Mouse (Mus musculus) T-helper 17 cell (primary cell): ENCODE measurements around the gene Ntsr1.

Experiments used
- in situ Hi-C, 2 experiments: fragments of 300-600 bp; cut with MboI, MseI; formaldehyde crosslinking; loops; 1 replicate in 1 of 2; 2 replicates in 1 of 2; pipeline ENCODE4 v1.15.1; 2025; ENCODE audit warnings: high pct_unique_total_duplicates in 2 of 2

Ntsr1 gene

GRCm38 (mm10) chr2:180506281-180506680, 6.5 kb downstream of the Ntsr1 start:
- in situ Hi-C loops = no loop called here

DNA sequence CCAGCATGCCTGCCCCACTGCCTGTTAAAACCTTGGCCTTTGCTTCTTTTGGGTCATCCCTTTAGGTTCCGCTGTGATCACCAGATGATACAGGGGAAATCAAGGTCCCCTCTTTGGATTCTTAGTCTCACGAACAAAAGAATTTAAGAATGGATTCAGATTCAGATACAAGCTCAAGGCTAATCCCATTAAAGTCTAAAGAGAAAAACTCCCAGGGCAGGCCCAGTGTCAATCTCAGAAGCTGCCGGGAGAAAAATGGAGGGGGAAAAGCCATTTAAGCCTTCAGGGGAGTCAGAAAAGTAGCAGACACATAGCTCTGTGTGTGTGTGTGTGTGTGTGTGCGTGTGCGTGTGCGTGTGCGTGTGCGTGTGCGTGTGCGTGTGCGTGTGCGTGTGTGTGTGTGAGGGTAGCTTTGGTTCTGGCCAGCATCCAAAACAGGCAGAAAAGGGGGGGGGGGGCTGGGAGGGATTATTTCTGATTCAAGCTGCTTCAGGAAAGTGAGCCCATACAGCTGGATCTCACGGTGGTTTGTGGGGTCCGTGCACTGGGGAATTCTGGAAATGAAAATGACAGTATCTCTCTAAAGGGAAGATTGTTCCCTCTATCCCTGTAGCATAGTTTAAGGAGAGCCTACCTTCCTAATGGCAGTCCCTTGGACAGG, 8.8 kb downstream of the Ntsr1 start:
- in situ Hi-C loops = no loop called here

DNA sequence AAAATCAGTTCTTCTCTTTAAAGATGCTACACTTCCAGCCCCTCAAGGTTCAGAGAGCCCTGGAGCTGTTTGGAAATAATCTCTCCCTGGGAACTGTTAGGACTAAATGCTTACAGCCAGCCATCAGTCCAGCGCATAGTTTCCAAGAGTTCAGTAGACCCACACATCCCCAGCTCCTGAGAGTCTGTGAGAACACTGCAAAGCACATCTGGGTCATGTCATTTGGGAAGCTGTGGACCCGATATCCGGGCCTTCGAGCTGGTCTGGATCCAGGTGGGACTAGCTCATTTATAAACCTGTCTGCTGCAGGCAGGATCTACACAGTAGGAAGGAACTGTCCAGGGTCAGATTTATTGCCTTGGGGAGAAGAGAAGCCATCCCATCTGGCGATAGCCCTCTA, 11.1 kb downstream of the Ntsr1 start:
- in situ Hi-C loops = no loop called here

DNA sequence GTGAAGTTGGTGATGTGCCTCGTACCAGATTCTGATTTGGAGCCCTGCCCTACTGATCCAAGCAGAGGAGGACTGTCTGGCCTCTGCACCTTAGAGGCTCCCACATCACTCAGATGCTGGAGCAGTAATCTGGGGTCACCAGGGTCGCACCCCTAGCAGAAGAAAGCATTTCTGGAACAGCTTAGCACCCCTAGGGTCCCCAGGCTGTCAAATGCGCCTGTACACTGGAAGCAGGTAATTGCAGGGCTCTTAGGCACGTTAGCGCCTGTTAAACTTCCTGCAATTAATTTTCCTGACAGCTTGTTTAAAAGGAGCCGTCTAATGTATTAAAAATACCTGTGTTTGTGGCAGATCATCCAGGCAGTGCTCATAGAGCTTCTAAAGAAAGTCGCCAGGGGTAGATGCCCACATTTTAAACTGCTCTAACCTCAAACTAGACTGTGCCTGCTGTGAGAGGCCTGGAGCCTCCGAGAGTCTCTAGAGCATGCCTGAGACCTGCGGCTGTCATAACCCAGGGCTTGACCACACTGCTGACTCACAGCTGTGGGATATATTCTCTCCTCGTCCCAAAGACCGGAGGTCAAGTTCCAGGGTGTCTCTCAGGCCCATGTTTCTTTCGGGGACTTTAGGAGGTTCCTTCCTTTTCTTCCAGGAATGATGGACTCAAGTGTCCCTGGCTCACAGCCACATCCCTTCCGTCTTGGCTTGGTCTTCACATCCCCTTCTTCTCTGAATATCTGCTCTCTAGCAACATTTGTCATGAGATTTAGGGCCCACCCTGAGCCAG, 12.3 kb downstream of the Ntsr1 start:
- in situ Hi-C loops = no loop called here

DNA sequence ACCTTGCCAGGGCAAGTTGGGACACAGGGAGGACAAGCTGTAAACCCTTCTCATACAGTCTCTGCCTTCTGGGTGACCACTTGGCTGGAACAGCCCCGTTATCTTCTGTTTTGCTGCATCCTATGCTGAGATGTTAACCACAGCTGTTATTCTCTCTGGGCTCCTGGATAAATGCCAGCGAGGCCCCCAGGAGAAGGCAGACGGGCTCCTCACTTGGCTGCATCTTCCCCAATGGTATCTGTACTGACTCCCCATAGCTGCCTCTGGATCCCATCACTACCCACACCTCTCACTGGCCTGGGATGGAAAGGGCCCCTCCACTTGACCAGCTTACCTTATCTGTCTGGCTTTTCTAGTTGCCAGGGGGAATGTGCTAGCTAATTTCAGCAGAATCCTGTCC, 13.2 kb downstream of the Ntsr1 start:
- in situ Hi-C loops = no loop called here

DNA sequence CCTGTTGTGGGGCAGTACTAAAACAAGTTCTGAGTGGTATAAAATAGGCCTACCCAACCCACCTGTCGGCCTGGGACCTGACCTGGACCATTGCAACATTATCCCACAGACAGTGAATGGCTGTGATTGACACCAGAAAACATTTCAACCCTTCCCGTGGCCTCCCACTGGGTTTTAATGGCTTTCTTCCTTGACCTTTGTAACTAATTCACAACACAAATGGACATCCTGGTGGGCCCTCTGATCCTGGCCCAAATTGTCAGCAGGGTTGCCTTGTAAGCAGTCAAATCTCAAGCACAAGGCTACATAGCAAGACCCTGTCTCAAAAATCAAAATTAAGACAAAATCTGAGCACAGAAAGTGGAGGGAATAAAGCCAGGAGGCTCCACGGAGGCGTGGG, 14.1 kb downstream of the Ntsr1 start:
- in situ Hi-C loops = no loop called here

- in situ Hi-C loops = no loop called here
These were observed 21.9 kb downstream of the Ntsr1 start for GRCm38 (mm10) chr2:180521437-180522221.

- in situ Hi-C loops = no loop called here
These were observed 23.0 kb downstream of the Ntsr1 start for GRCm38 (mm10) chr2:180522825-180523224.

GRCm38 (mm10) chr2:180527447-180527846, 27.7 kb downstream of the Ntsr1 start:
- in situ Hi-C loops = loop anchor here in 1 of 2 experiments (25.0 kb wide), 1 partner anchor 1815 kb away; no protein-coding TSS in a partner anchor

GRCm38 (mm10) chr2:180527883-180528282, 28.1 kb downstream of the Ntsr1 start:
- in situ Hi-C loops = loop anchor here in 1 of 2 experiments (25.0 kb wide), 1 partner anchor 1816 kb away; no protein-coding TSS in a partner anchor

GRCm38 (mm10) chr2:180530130-180530529, 30.4 kb downstream of the Ntsr1 start:
- in situ Hi-C loops = loop anchor here in 1 of 2 experiments (10.0 to 25.0 kb wide), 2 partner anchors 905 to 1818 kb away; no protein-coding TSS in a partner anchor

GRCm38 (mm10) chr2:180530584-180530983, 30.8 kb downstream of the Ntsr1 start:
- in situ Hi-C loops = loop anchor here in 1 of 2 experiments (10.0 to 25.0 kb wide), 2 partner anchors 904 to 1818 kb away; no protein-coding TSS in a partner anchor

- in situ Hi-C loops = loop anchor here in 1 of 2 experiments (10.0 to 25.0 kb wide), 2 partner anchors 903 to 1820 kb away; no protein-coding TSS in a partner anchor
These were observed 32.1 kb downstream of the Ntsr1 start for GRCm38 (mm10) chr2:180531671-180532385.

- in situ Hi-C loops = loop anchor here in 1 of 2 experiments (10.0 to 25.0 kb wide), 2 partner anchors 902 to 1820 kb away; no protein-coding TSS in a partner anchor
These were observed 32.7 kb downstream of the Ntsr1 start for GRCm38 (mm10) chr2:180532386-180532995.

DNA sequence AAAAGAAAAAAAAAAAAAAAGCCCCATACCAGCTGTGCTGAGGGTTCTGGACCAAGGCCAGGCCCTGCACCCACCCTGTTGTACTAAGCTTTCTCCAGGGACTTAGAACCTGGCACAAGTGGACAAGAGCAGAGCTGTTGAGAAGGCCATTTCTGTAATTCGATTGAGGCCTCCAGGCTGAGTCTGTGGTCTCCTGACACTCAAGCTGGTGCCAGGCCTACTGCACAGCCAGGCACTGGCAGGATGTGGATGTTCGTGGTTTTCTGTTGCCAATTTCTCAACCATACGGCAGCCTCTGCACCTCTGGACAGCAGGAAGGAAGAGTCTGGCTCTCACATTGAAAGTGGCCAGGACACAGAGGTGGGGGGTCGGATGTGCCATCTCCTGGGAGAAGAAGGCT, 33.5 kb downstream of the Ntsr1 start:
- in situ Hi-C loops = loop anchor here in 1 of 2 experiments (10.0 to 25.0 kb wide), 2 partner anchors 902 to 1821 kb away; no protein-coding TSS in a partner anchor

GRCm38 (mm10) chr2:180543675-180544074, 43.9 kb downstream of the Ntsr1 start:
- in situ Hi-C loops = loop anchor here in 1 of 2 experiments (25.0 kb wide), 1 partner anchor 1831 kb away; no protein-coding TSS in a partner anchor

DNA sequence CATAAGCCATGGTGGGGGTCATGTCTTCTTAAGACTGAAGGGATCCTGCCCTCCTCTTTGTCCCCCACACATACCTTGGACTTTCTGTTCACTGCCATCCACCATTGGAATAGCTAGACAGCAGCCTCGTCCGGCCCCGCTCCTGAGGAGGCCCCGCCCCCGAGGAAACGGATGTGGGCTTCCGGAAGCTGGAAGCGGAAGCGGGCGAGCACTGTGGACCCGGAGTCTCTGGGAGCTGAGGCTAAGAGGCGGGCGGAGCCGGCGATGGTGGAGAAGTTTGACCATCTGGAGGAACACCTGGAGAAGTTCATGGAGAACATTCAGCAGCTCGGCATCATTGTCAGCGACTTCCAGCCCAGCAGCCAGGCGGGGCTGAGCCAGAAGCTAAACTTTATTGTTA, 45.3 kb downstream of the Ntsr1 start:
- in situ Hi-C loops = loop anchor here in 1 of 2 experiments (25.0 kb wide), 1 partner anchor 1833 kb away; no protein-coding TSS in a partner anchor

DNA sequence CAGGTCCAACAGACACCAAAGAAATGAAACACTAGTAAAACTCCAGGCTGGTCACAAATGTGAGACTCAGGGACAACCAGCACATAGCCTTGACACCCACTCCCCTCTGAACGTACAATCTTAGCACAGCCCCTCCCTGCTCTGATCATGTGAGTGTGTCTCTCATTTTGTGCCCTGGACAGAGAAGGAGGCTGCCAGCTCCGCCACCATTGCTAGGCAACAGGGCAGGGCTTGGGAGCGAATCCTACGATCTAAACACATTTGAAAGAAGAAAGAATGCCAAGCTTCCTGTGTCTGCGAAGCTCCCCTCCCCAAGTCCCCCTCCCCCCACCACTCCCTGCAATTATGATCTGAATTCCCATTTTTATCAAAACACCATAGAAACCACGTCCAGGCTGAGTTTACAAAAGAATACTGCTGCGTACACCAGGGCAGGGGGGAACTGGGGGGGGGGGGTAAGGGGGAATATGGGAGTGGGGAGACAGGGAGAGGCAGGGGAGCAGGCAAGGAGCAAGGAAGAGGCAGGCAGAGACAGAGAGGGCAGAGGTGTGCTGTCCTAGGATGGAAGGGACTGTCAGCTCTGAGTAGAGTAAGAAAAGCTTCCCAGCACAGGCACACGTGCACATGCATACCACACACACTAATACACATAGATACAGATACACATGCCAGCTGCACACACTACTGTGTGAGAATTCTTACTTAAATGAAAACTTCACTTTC, 47.8 kb downstream of the Ntsr1 start:
- in situ Hi-C loops = loop anchor here in 1 of 2 experiments (25.0 kb wide), 1 partner anchor 1835 kb away; no protein-coding TSS in a partner anchor

DNA sequence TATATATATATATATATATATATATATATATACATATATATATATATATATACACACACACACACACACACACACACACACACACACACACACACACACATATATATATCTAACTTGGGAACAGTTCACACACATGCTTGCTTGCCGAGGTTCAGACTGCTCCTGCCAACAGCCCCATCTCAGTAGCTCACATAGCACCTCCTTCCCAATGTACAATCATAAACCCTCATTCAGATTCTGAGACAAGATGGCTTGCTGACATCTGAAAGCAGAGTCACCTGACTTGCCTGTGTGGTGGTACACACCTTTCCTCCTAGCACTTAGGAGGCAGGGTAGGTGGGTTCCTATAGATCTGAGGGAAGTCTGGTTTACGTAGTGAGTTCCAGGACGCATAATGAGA, 52.6 kb downstream of the Ntsr1 start:
- in situ Hi-C loops = loop anchor here in 1 of 2 experiments (5.0 kb wide), 1 partner anchor 85 kb away; no protein-coding TSS in a partner anchor
